Mouse (Mus musculus) embryo, embryonic 10 days (tissue): ENCODE results near the gene Atp2a2.

ENCODE experiments used
- DNase-seq: peaks from one replicate; pipeline ENCODE4 v3.0.0-alpha.2; 2015; ENCODE audit warnings: low spot score

Gene Atp2a2

GRCm38 (mm10) chr5:122519043-122519660 lies 17.1 kb upstream of the Atp2a2 start:
- DNase-seq = no peak

- peak; percentile 76 for DNase-seq
Observed at GRCm38 (mm10) chr5:122518247-122518646, 16.2 kb upstream of the Atp2a2 start.

GRCm38 (mm10) chr5:122516901-122517300 lies 14.9 kb upstream of the Atp2a2 start:
- DNase-seq = no peak

- DNase-seq = no peak
Observed at GRCm38 (mm10) chr5:122516029-122516730, 14.2 kb upstream of the Atp2a2 start.

GRCm38 (mm10) chr5:122514127-122514521 lies 12.1 kb upstream of the Atp2a2 start:
- no peak for DNase-seq

- DNase-seq = no peak
Observed at GRCm38 (mm10) chr5:122513421-122514126, 11.5 kb upstream of the Atp2a2 start.

GRCm38 (mm10) chr5:122512011-122512410 lies 10.0 kb upstream of the Atp2a2 start:
- DNase-seq = no peak

GRCm38 (mm10) chr5:122511405-122511804 lies 9.4 kb upstream of the Atp2a2 start:
- DNase-seq = no peak

GRCm38 (mm10) chr5:122510651-122511157 lies 8.7 kb upstream of the Atp2a2 start:
- DNase-seq = no peak

GRCm38 (mm10) chr5:122509608-122510007 lies 7.6 kb upstream of the Atp2a2 start:
- DNase-seq = no peak

- no peak for DNase-seq
Observed at GRCm38 (mm10) chr5:122508861-122509306, 6.9 kb upstream of the Atp2a2 start.

GRCm38 (mm10) chr5:122507396-122507795 lies 5.4 kb upstream of the Atp2a2 start:
- DNase-seq = no peak

- DNase-seq = no peak
Observed at GRCm38 (mm10) chr5:122506462-122506861, 4.4 kb upstream of the Atp2a2 start.

GRCm38 (mm10) chr5:122505554-122505953 lies 3.5 kb upstream of the Atp2a2 start:
- no peak for DNase-seq

- DNase-seq = no peak
Observed at GRCm38 (mm10) chr5:122503760-122504119, 1.7 kb upstream of the Atp2a2 start.

GRCm38 (mm10) chr5:122503015-122503759 lies 1.2 kb upstream of the Atp2a2 start:
- no peak for DNase-seq

- DNase-seq = peak; percentile 69
Observed at GRCm38 (mm10) chr5:122501101-122502076, 636 bp downstream of the Atp2a2 start.

- no peak for DNase-seq
Observed at GRCm38 (mm10) chr5:122500563-122500962, 1.5 kb downstream of the Atp2a2 start.

- peak; percentile 36 for DNase-seq
Observed at GRCm38 (mm10) chr5:122500141-122500540, 1.9 kb downstream of the Atp2a2 start.

GRCm38 (mm10) chr5:122498046-122498445 lies 4.0 kb downstream of the Atp2a2 start:
- DNase-seq = no peak

GRCm38 (mm10) chr5:122496990-122497389 lies 5.0 kb downstream of the Atp2a2 start:
- no peak for DNase-seq
